Mouse (Mus musculus): ENCODE results near the gene Ehd1.

Ehd1 gene

GRCm38 (mm10) chr19:6331178-6331577, 54.7 kb downstream of the Ehd1 start:
- in situ Hi-C loops (cut with MboI, MseI) = loop anchor here in 1 of 2 experiments (5.0 kb wide), 1 partner anchor 194 kb away; no protein-coding TSS in a partner anchor

GRCm38 (mm10) chr19:6331719-6332516, 55.4 kb downstream of the Ehd1 start:
- in situ Hi-C loops (cut with MboI, MseI) = loop anchor here in 1 of 2 experiments (5.0 kb wide), 1 partner anchor 195 kb away; no protein-coding TSS in a partner anchor

DNA sequence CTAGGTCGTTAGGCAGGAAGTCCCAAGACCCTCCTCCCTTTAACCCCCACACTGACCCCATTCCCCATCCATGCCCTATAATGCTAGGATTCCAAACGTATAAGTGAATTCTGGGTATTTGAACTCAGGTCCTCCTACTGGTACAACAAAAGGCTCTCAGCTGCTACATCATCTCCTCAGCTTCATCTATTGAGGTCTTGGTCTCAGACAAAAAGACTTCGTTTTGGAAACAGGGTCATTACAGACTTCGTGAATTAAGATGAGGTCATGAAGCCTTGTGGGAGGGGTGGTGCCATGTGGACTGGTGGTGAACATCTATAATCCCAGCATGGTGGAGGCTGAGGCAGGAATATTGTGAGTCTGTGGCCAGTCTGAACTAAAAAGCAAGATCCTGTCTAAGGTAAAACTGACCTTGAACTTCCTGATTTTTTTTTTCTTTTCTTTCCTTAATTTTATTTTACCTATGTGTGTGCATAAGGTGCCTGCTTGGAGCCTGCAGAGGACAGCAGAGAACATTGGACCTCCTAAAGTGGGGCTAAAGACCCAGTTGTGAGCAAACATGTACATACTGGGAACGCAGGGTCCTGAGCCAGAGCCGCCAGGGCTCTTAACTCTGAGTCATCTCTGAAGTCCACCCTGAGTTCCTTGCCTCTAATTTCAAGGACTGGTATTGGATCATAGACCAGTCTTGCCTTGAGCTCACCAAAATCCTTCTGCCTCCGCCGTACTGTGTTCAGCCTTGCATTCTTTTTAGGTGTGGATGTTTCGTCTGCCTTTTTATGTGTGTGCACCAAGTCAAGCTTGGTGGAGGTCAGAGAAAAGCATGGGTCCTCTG, 57.5 kb downstream of the Ehd1 start:
- in situ Hi-C loops (cut with MboI, MseI) = loop anchor here in 1 of 2 experiments (5.0 kb wide), 1 partner anchor 197 kb away; no protein-coding TSS in a partner anchor

DNA sequence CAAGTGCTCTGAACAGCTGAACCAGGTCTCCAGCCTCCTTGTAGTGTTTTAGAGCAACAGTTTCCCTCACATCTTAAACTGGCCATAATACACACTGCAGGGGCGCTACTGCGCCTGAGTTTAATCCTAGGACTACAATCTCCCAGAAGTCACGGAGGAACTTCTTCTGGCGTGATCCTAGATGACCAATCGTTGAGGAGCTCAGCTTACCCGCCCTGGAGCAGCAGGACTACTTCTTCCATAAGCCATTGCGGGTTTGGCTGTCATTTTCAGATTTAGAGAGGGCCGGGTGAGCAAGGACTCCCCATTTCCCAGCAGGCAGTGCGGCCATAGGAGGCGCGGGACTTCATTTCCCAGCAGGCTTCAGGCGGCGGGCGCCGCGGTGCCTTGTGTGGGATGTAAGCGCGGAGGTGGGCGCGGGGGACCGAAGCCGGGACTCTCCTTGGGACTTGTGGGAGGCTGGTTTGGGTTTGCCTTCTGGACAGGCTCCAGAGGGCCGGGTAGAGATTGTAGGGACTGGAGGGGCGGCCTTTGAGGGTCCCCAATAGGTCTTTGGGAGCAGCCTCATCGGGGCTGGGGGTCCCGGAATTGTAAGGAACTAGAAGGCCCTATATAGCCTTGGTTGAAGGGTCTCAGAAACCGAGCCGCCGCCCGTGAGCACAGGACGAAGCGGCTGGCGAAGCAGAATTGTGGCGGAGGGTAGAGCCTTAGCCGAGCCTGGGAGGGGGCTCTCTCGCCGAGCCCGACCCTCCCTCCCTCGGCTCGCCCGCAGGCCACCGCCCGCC, 58.3 kb downstream of the Ehd1 start, which contains the start of gene Men1:
Gene Men1, plus strand, starts transcription at position 307 of the 785 bp plus-strand sequence.
- in situ Hi-C loops (cut with MboI, MseI) = loop anchor here in 1 of 2 experiments (5.0 kb wide), 2 partner anchors 73 to 198 kb away; no protein-coding TSS in a partner anchor

DNA sequence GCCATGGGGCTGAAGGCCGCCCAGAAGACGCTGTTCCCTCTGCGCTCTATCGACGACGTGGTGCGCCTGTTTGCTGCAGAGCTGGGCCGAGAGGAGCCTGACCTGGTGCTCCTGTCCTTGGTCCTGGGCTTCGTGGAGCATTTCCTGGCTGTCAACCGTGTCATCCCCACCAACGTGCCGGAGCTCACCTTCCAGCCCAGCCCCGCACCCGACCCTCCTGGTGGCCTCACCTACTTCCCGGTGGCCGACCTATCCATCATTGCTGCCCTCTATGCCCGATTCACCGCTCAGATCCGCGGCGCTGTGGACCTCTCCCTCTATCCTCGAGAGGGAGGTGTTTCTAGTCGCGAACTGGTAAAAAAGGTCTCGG, 58.9 kb downstream of the Ehd1 start:
- in situ Hi-C loops (cut with MboI, MseI) = loop anchor here in 1 of 2 experiments (5.0 kb wide), 1 partner anchor 73 kb away; no protein-coding TSS in a partner anchor

- in situ Hi-C loops (cut with MboI, MseI) = loop anchor here in 1 of 2 experiments (5.0 kb wide), 1 partner anchor 75 kb away; no protein-coding TSS in a partner anchor
Measured at GRCm38 (mm10) chr19:6336920-6337319, 60.4 kb downstream of the Ehd1 start.

- in situ Hi-C loops (cut with MboI, MseI) = loop anchor here in 1 of 2 experiments (5.0 kb wide), 1 partner anchor 76 kb away; no protein-coding TSS in a partner anchor
Measured at GRCm38 (mm10) chr19:6338171-6338570, 61.6 kb downstream of the Ehd1 start.

DNA sequence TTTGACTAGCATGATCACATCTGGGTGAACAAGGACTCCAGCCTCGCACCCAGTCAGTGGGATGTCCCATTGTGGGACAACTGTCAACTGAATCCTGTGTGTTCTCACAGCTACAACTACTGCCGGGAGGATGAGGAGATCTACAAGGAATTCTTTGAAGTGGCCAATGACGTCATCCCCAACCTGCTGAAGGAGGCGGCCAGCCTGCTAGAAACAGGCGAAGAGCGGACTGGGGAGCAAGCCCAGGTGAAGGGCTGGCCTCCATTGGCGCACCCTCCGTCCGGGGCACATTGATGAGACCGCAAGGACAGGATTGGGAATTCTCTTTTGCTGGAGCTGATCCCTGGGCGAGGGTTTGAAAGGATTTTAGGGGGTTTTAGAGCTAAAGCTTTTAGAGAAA, 62.2 kb downstream of the Ehd1 start:
- in situ Hi-C loops (cut with MboI, MseI) = loop anchor here in 1 of 2 experiments (5.0 kb wide), 1 partner anchor 76 kb away; no protein-coding TSS in a partner anchor

- in situ Hi-C loops (cut with MboI, MseI) = loop anchor here in 1 of 2 experiments (5.0 kb wide), 1 partner anchor 77 kb away; no protein-coding TSS in a partner anchor
Measured at GRCm38 (mm10) chr19:6339191-6339590, 62.7 kb downstream of the Ehd1 start.

- in situ Hi-C loops (cut with MboI, MseI) = loop anchor here in 1 of 2 experiments (5.0 kb wide), 1 partner anchor 78 kb away; no protein-coding TSS in a partner anchor
Measured at GRCm38 (mm10) chr19:6339890-6340504, 63.5 kb downstream of the Ehd1 start.

GRCm38 (mm10) chr19:6340524-6341452, 64.3 kb downstream of the Ehd1 start, which contains the start of gene Map4k2:
Map4k2 (plus strand) TSS chr19:6341135.
- in situ Hi-C loops (cut with MboI, MseI) = no loop called here

DNA sequence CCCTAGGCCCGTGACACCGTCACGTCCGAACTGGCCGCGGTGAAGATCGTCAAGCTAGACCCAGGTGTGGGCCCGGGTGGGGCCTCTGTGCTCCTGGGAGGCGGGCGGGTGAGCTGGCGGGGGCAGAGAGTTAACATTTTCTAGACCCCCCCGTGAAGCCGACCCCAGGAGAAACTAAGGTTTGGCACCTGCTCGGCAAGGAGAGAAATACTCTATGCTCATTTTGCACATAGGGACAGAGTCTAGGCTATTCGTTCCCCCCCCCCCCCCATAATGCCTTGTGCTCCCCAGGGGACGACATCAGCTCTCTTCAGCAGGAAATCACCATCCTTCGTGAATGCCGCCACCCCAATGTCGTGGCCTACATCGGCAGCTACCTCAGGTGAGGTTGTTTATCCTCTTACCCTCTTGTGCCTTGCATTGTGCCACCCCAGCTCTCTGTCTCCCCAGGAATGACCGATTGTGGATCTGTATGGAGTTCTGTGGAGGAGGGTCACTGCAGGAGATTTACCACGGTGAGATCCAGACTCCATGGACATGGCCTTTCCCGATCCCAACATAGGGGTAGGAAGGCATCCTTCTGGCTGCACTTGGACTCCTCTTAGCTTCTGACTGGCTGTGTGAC, 65.0 kb downstream of the Ehd1 start:
- in situ Hi-C loops (cut with MboI, MseI) = no loop called here

DNA sequence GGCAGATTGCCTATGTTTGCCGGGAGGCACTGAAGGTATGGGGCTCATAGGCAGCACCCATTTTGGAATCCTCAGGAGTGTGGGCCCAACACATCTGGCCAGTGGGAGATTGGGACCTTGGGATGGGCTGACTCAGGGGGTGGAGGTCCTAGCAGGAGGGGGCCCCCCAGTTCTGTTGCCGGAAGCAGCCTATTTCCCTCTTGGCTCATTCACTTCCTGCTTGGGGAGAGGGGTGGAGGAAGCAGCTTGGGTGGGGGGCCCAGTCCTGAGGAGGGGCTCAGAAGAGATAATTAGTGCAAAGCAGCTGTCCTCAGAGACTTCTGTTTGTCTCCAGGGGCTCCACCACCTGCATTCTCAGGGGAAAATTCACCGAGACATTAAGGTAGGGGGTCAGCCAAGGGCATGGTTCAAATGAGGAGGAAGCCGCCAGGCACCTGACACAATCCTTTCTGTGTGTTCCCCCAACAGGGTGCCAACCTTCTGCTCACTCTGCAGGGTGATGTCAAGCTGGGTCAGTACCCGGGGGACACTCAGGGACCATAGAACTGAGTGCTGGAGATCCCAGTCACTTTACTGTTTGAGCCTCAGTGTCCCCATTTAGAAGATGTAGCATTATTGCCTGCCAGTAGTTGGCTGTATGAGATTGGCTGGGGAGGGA, 65.9 kb downstream of the Ehd1 start:
- in situ Hi-C loops (cut with MboI, MseI) = no loop called here

- in situ Hi-C loops (cut with MboI, MseI) = no loop called here
Measured at GRCm38 (mm10) chr19:6343066-6343925, 66.8 kb downstream of the Ehd1 start.

- in situ Hi-C loops (cut with MboI, MseI) = no loop called here
Measured at GRCm38 (mm10) chr19:6343996-6344395, 67.5 kb downstream of the Ehd1 start.

- in situ Hi-C loops (cut with MboI, MseI) = no loop called here
Measured at GRCm38 (mm10) chr19:6346023-6346422, 69.5 kb downstream of the Ehd1 start.

DNA sequence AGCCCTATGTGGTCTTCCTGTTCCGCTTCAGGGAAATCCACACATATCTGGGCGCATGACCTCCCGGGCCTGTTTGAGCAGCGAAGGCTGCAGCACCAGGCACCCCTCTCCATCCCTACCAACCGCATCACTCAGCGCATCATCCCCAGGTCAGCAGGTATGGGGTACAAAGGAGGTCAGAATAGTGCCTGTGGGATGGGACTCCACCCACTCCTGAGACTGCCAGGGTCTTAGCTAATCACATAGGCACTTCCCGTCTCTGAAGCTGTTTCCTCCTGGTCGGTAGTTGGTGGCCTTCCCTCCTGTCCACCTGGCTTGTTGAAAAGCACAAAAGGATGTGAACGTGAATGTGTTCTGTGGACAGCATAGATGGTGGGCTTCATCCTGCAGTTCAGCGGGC, 70.1 kb downstream of the Ehd1 start:
- in situ Hi-C loops (cut with MboI, MseI) = no loop called here

All from T-helper 17 cell (primary cell).